Mouse (Mus musculus) small intestine, adult 2 months (tissue): ENCODE measurements around the gene Sept4.

Source experiments
- CTCF ChIP-seq: fragments of 200-500 bp; IDR thresholded peaks from 2 replicates; pipeline ENCODE4 v1.5.1; 2012; ENCODE audit warnings: low read depth, mild to moderate bottlenecking, control low read depth, inconsistent platforms, low read length, moderate library complexity, mixed read lengths; ENCODE audit not compliant: insufficient replicate concordance, insufficient read length; ENCODE audit errors: extremely low read depth
- POLR2A ChIP-seq: fragments of 200-500 bp; IDR thresholded peaks from 2 replicates; pipeline ENCODE4 v1.6.1; 2012; ENCODE audit warnings: low read depth, mild to moderate bottlenecking, control low read depth, inconsistent platforms, low read length, moderate library complexity

GRCm38 (mm10) chr11:87638793-87639192, 70.1 kb downstream of the Sept4 start:
- TF ChIP-seq CTCF (no peak), POLR2A (no peak)
